Mouse (Mus musculus) midbrain, embryonic 10.5 days (tissue): Measurements from ENCODE around the gene Col17a1. TPM values are rescaled to one million over a fixed set of nuclear protein-coding genes. Genes with fewer than 3 reads are reported as not detected.

Experiments used
- DNase-seq: peaks from one replicate; pipeline ENCODE4 v3.0.0-alpha.2; 2017; ENCODE audit warnings: low spot score
- H3K27ac ChIP-seq: fragments of 300-500 bp; sonication (generic); replicated peaks from 2 replicates; pipeline ENCODE4 v1.5.1; 2016; ENCODE audit warnings: mild to moderate bottlenecking
- H3K27me3 ChIP-seq: fragments of 300-500 bp; sonication (generic); 2 replicates; pipeline ENCODE4 v1.6.1; 2016; ENCODE audit warnings: low read depth, mild to moderate bottlenecking; ENCODE audit not compliant: poor library complexity, severe bottlenecking
- H3K36me3 ChIP-seq: fragments of 300-500 bp; sonication (generic); 2 replicates; pipeline ENCODE4 v1.6.1; 2016; ENCODE audit warnings: mild to moderate bottlenecking, moderate library complexity
- H3K4me1 ChIP-seq: fragments of 300-500 bp; sonication (generic); 2 replicates; pipeline ENCODE4 v1.6.1; 2016
- H3K4me3 ChIP-seq: fragments of 300-500 bp; sonication (generic); 2 replicates; pipeline ENCODE4 v1.5.1; 2016; ENCODE audit warnings: mild to moderate bottlenecking, moderate library complexity
- H3K9me3 ChIP-seq: fragments of 300-500 bp; sonication (generic); replicated peaks from 2 replicates; pipeline ENCODE4 v1.6.1; 2016; ENCODE audit warnings: mild to moderate bottlenecking
- WGBS: fragments of 180-500 bp; shearing (Covaris S2); methylation state at CpG from one replicate; pipeline ENCODE4 v1.1.7; 2016; 5-methylcytosine and 5-hydroxymethylcytosine counted together
- polyA plus RNA-seq: library from polyadenylated mRNA; unstranded; fragments of >200 nt; fragmentation: Nextera tagmentation; extraction: Ambion mirVana; gene quantifications from 2 replicates; pipeline ENCODE4 v1.2.1, GENCODE M21; 2016

Col17a1 gene
- polyA plus RNA-seq: 0.17 and 0.31 TPM in 2 replicates

GRCm38 (mm10) chr19:47691994-47692393, at the start of gene Col17a1:
Gene Col17a1 (minus strand): TSS chr19:47692094.
- no peaks in the 10 kb centered on the region for H3K36me3 ChIP-seq
- peaks cover 32% of the 10 kb centered on the region for H3K27me3 ChIP-seq
- peaks cover 15% of the 10 kb centered on the region for H3K4me1 ChIP-seq
- no peak for DNase-seq
- no peaks in the 10 kb centered on the region for H3K9me3 ChIP-seq
- 81% methylated on average over 6 of the region's 6 CpGs for WGBS
- no peak within 1 kb of the TSS for H3K27ac ChIP-seq
- no peak within 1 kb of the TSS for H3K4me3 ChIP-seq

GRCm38 (mm10) chr19:47731931-47732330, 40.0 kb upstream of the Col17a1 start:
- H3K4me3 ChIP-seq: peak overlapping the region; percentile 75
- H3K4me1 ChIP-seq: peaks cover 16% of the 10 kb centered on the region
- under 1% methylated on average over 15 of the region's 15 CpGs for WGBS
- H3K9me3 ChIP-seq: no peaks in the 10 kb centered on the region
- peaks cover 45% of the 10 kb centered on the region for H3K36me3 ChIP-seq
- peak overlapping the region; percentile 96 for H3K27ac ChIP-seq
- peak; percentile 78 for DNase-seq
- no peaks in the 10 kb centered on the region for H3K27me3 ChIP-seq

- peak; percentile 99 for DNase-seq
- Histone ChIP-seq H3K27ac (peak within 1 kb of the TSS; percentile 96), H3K9me3 (no peaks in the 10 kb centered on the region), H3K27me3 (no peaks in the 10 kb centered on the region), H3K36me3 (peaks cover 38% of the 10 kb centered on the region), H3K4me3 (peak within 1 kb of the TSS; percentile 75), H3K4me1 (peaks cover 16% of the 10 kb centered on the region)
- WGBS: under 1% methylated on average over 72 of the region's 72 CpGs
Measured at GRCm38 (mm10) chr19:47731071-47731881, 39.4 kb upstream of the Col17a1 start, which contains the start of gene Sfr1. Gene Sfr1 (plus strand): TSS chr19:47731682.

- DNase-seq: peak; percentile 81
Measured at GRCm38 (mm10) chr19:47730691-47731070, 38.8 kb upstream of the Col17a1 start.

GRCm38 (mm10) chr19:47725643-47726140, 33.8 kb upstream of the Col17a1 start:
- DNase-seq: no peak
- Histone ChIP-seq H3K36me3 (no peaks in the 10 kb centered on the region), H3K27ac (no peak overlapping the region), H3K4me3 (no peak overlapping the region), H3K9me3 (no peaks in the 10 kb centered on the region), H3K27me3 (no peaks in the 10 kb centered on the region), H3K4me1 (peaks cover 8% of the 10 kb centered on the region)
- 82% methylated on average over 7 of the region's 7 CpGs for WGBS

More at GRCm38 (mm10) chr19:47730691-47731070, 38.8 kb upstream of the Col17a1 start:
- H3K4me3 ChIP-seq: peak overlapping the region; percentile 75
- H3K9me3 ChIP-seq: no peaks in the 10 kb centered on the region
- H3K4me1 ChIP-seq: peaks cover 16% of the 10 kb centered on the region
- under 1% methylated on average over 12 of the region's 12 CpGs for WGBS
- H3K27ac ChIP-seq: peak overlapping the region; percentile 96
- H3K27me3 ChIP-seq: no peaks in the 10 kb centered on the region
- H3K36me3 ChIP-seq: peaks cover 33% of the 10 kb centered on the region

- WGBS: 82% methylated on average over 4 of the region's 4 CpGs
Measured at GRCm38 (mm10) chr19:47724903-47725302, 33.0 kb upstream of the Col17a1 start.

GRCm38 (mm10) chr19:47722471-47722870, 30.6 kb upstream of the Col17a1 start:
- DNase-seq: no peak
- Histone ChIP-seq H3K9me3 (no peaks in the 10 kb centered on the region), H3K27ac (no peak overlapping the region), H3K4me3 (no peak overlapping the region), H3K27me3 (no peaks in the 10 kb centered on the region), H3K4me1 (no peaks in the 10 kb centered on the region), H3K36me3 (no peaks in the 10 kb centered on the region)
- WGBS: 84% methylated on average over 6 of the region's 6 CpGs

More at GRCm38 (mm10) chr19:47724903-47725302, 33.0 kb upstream of the Col17a1 start:
- no peaks in the 10 kb centered on the region for H3K27me3 ChIP-seq
- H3K4me1 ChIP-seq: peaks cover under 1% of the 10 kb centered on the region; the same call in 1 of the 2 replicates
- H3K27ac ChIP-seq: no peak overlapping the region
- no peak for DNase-seq
- H3K36me3 ChIP-seq: no peaks in the 10 kb centered on the region
- H3K4me3 ChIP-seq: no peak overlapping the region
- H3K9me3 ChIP-seq: no peaks in the 10 kb centered on the region

- Histone ChIP-seq H3K4me1 (no peaks in the 10 kb centered on the region), H3K36me3 (no peaks in the 10 kb centered on the region), H3K4me3 (no peak overlapping the region), H3K9me3 (no peaks in the 10 kb centered on the region; the same call in 1 of the 2 replicates), H3K27me3 (no peaks in the 10 kb centered on the region), H3K27ac (no peak overlapping the region)
- 89% methylated on average over 3 of the region's 3 CpGs for WGBS
- DNase-seq: no peak
Measured at GRCm38 (mm10) chr19:47719147-47719546, 27.3 kb upstream of the Col17a1 start.

- H3K27me3 ChIP-seq: no peaks in the 10 kb centered on the region
- no peak overlapping the region for H3K4me3 ChIP-seq
- no peak overlapping the region for H3K27ac ChIP-seq
- no peaks in the 10 kb centered on the region for H3K4me1 ChIP-seq
- 60% methylated on average over 2 of the region's 2 CpGs for WGBS
- no peaks in the 10 kb centered on the region for H3K36me3 ChIP-seq
- DNase-seq: no peak
- no peaks in the 10 kb centered on the region; the same call in 1 of the 2 replicates for H3K9me3 ChIP-seq
Measured at GRCm38 (mm10) chr19:47716144-47716543, 24.2 kb upstream of the Col17a1 start.

- no peak for DNase-seq
- 92% methylated on average over 9 of the region's 9 CpGs for WGBS
- H3K4me1 ChIP-seq: no peaks in the 10 kb centered on the region
- no peaks in the 10 kb centered on the region for H3K36me3 ChIP-seq
- H3K9me3 ChIP-seq: no peaks in the 10 kb centered on the region; the same call in 1 of the 2 replicates
- no peaks in the 10 kb centered on the region for H3K27me3 ChIP-seq
- H3K27ac ChIP-seq: no peak overlapping the region
- H3K4me3 ChIP-seq: no peak overlapping the region
Measured at GRCm38 (mm10) chr19:47713457-47713856, 21.6 kb upstream of the Col17a1 start.

GRCm38 (mm10) chr19:47710376-47710775, 18.5 kb upstream of the Col17a1 start:
- no peak overlapping the region for H3K27ac ChIP-seq
- no peak for DNase-seq
- no peaks in the 10 kb centered on the region for H3K9me3 ChIP-seq
- 90% methylated on average over 4 of the region's 4 CpGs for WGBS
- H3K36me3 ChIP-seq: no peaks in the 10 kb centered on the region
- peaks cover 5% of the 10 kb centered on the region; the same call in 1 of the 2 replicates for H3K27me3 ChIP-seq
- no peaks in the 10 kb centered on the region for H3K4me1 ChIP-seq
- H3K4me3 ChIP-seq: no peak overlapping the region

GRCm38 (mm10) chr19:47705772-47706309, 13.9 kb upstream of the Col17a1 start:
- Histone ChIP-seq H3K4me3 (no peak overlapping the region), H3K4me1 (peaks cover 8% of the 10 kb centered on the region), H3K27me3 (peaks cover 5% of the 10 kb centered on the region; the same call in 1 of the 2 replicates), H3K36me3 (no peaks in the 10 kb centered on the region), H3K9me3 (0 out of 2 replicates have a peak, but pooled peaks cover 3% of the 10 kb centered on the region), H3K27ac (no peak overlapping the region)
- 91% methylated on average over 8 of the region's 8 CpGs for WGBS
- no peak for DNase-seq
